In genomic region chr13:47855422-47856108, GRCm38 (mm10) we compare ENCODE assay signal across 9 mouse cellular contexts.
A peak's percentile ranks its signal among the peaks of the same experiment; 100 is the strongest.
DNase-seq lines count a peak whose midpoint lies in the region; ATAC-seq and TF ChIP-seq lines count a peak whose summit lies in the region.
"Had no signal": no experiment of that assay in that cellular context is flagged by ENCODE, and none has a peak within 500 bp of the region (broad histone marks: within the 10 kb centered on the region; RNA-seq: fewer than 3 reads in every experiment).

No protein-coding gene starts in this region.

- H3K4me2 ChIP-seq in intestine, embryonic 14.5 days (ENCODE audit: low read length), result peak overlapping the region; percentile 40
- H3K4me2 ChIP-seq in intestine, postnatal 0 days (replicated peaks; ENCODE audit: low read depth), result no peak overlapping the region
- H3K4me2 ChIP-seq in hindbrain, embryonic 11.5 days (replicated peaks; ENCODE audit: low read depth, low read length), result peak overlapping the region; percentile 27
- H3K4me2 ChIP-seq in midbrain, postnatal 0 days (ENCODE audit: low read depth, low read length, poor library complexity, severe bottlenecking), result peak overlapping the region; percentile 1; the same call in 1 of the 2 replicates

- H3K4me3 ChIP-seq in intestine, embryonic 14.5 days (ENCODE audit: low read depth, low read length), result no peak overlapping the region
- no peak overlapping the region for H3K4me3 ChIP-seq in intestine, postnatal 0 days (ENCODE audit: low read depth, low read length)
- peak overlapping the region; percentile 19 for H3K4me3 ChIP-seq in hindbrain, embryonic 11.5 days (ENCODE audit: low read depth, low read length)
- H3K4me3 ChIP-seq in midbrain, postnatal 0 days (ENCODE audit: low read depth, low read length), result no peak overlapping the region

- H3K4me1 ChIP-seq in intestine, embryonic 14.5 days (replicated peaks; ENCODE audit: control insufficient read depth, insufficient read depth, low read length), result peaks cover 10% of the 10 kb centered on the region; the same call in 1 of the 2 replicates
- no peaks in the 10 kb centered on the region for H3K4me1 ChIP-seq in intestine, postnatal 0 days (replicated peaks; ENCODE audit: control insufficient read depth, insufficient read depth, low read length)
- H3K4me1 ChIP-seq in hindbrain, embryonic 11.5 days (replicated peaks; ENCODE audit: control insufficient read depth, insufficient read depth, low read length), result peaks cover 3% of the 10 kb centered on the region; the same call in 1 of the 2 replicates
- H3K4me1 ChIP-seq in midbrain, postnatal 0 days (ENCODE audit: insufficient read depth, low read length), result peaks cover 6% of the 10 kb centered on the region; the same call in 1 of the 2 replicates

- peak; percentile 54 for DNase-seq in intestine, embryonic 14.5 days (ENCODE audit: low spot score)
- peak; percentile 73 for DNase-seq in embryo, embryonic 10.5 days (ENCODE audit: low spot score)
- peak; percentile 71 for DNase-seq in hindbrain, embryonic 11.5 days (ENCODE audit: low spot score)
- peak; percentile 35 for DNase-seq in midbrain, postnatal 0 days (ENCODE audit: low spot score)
- DNase-seq in frontal cortex, adult 2 months (ENCODE audit: extremely low spot score in 1 of 2, low spot score in 1 of 2), result no peak
- DNase-seq in ovary, postnatal 14 days (ENCODE audit: low spot score), result no peak
- DNase-seq in left cerebral cortex, postnatal 25 days (ENCODE audit: low spot score in 2 of 2), result no peak

- 9% methylated on average over 22 of the region's 22 CpGs for WGBS in intestine, embryonic 14.5 days
- WGBS in intestine, postnatal 0 days, result 10% methylated on average over 22 of the region's 22 CpGs
- 1% methylated on average over 22 of the region's 22 CpGs for WGBS in hindbrain, embryonic 11.5 days
- 9% methylated on average over 22 of the region's 22 CpGs for WGBS in midbrain, postnatal 0 days

- intact Hi-C loops in left cerebral cortex, postnatal 25 days (cut with DNase I), result no loop called here

- 0 out of 2 replicates have a peak, but pooled peaks cover 7% of the 10 kb centered on the region for H3K27me3 ChIP-seq in intestine, embryonic 14.5 days (replicated peaks; ENCODE audit: control insufficient read depth, insufficient read depth, low read length)
- H3K27me3 ChIP-seq in intestine, postnatal 0 days (replicated peaks; ENCODE audit: control insufficient read depth, insufficient read depth, low read length), result no peaks in the 10 kb centered on the region
- H3K27me3 ChIP-seq in hindbrain, embryonic 11.5 days (ENCODE audit: control insufficient read depth, insufficient read depth, low read length), result no peaks in the 10 kb centered on the region
- H3K27me3 ChIP-seq in midbrain, postnatal 0 days (ENCODE audit: insufficient read depth, low read length), result no peaks in the 10 kb centered on the region

- no peak overlapping the region for H3K27ac ChIP-seq in intestine, embryonic 14.5 days (ENCODE audit: low read depth)
- H3K27ac ChIP-seq in intestine, postnatal 0 days (ENCODE audit: low read depth, low read length), result no peak overlapping the region
- H3K27ac ChIP-seq in hindbrain, embryonic 11.5 days (ENCODE audit: low read depth, low read length), result peak overlapping the region; percentile 63
- peak overlapping the region; percentile 55; the same call in 1 of the 2 replicates for H3K27ac ChIP-seq in midbrain, postnatal 0 days (ENCODE audit: low read depth, low read length)

- no peaks in the 10 kb centered on the region for H3K9me3 ChIP-seq in intestine, embryonic 14.5 days (ENCODE audit: control insufficient read depth, low read length)
- no peaks in the 10 kb centered on the region for H3K9me3 ChIP-seq in intestine, postnatal 0 days (ENCODE audit: control insufficient read depth)
- no peaks in the 10 kb centered on the region for H3K9me3 ChIP-seq in hindbrain, embryonic 11.5 days (ENCODE audit: control insufficient read depth, low read length)
- no peaks in the 10 kb centered on the region for H3K9me3 ChIP-seq in midbrain, postnatal 0 days (ENCODE audit: low read length)

- no peak overlapping the region for H3K9ac ChIP-seq in intestine, embryonic 14.5 days (ENCODE audit: low read length)
- H3K9ac ChIP-seq in intestine, postnatal 0 days (ENCODE audit: low read depth, low read length), result no peak overlapping the region
- peak overlapping the region; percentile 64 for H3K9ac ChIP-seq in hindbrain, embryonic 11.5 days (ENCODE audit: low read depth, low read length)
- H3K9ac ChIP-seq in midbrain, postnatal 0 days (replicated peaks; ENCODE audit: low read length, poor library complexity, severe bottlenecking), result 0 out of 2 replicates have a peak overlapping the region, but pooled peaks have one; percentile 8

- TF ChIP-seq CTCF in intestine, postnatal 0 days (IDR thresholded peaks at IDR 0.05; ENCODE audit: low read depth), result no peak
- TF ChIP-seq CTCF in midbrain, postnatal 0 days (IDR thresholded peaks at IDR 0.05), result no peak

- H3K36me3 ChIP-seq in intestine, embryonic 14.5 days (ENCODE audit: control insufficient read depth, insufficient read depth, low read length), result no peaks in the 10 kb centered on the region
- H3K36me3 ChIP-seq in intestine, postnatal 0 days (ENCODE audit: control insufficient read depth, insufficient read depth), result no peaks in the 10 kb centered on the region
- no peaks in the 10 kb centered on the region for H3K36me3 ChIP-seq in hindbrain, embryonic 11.5 days (ENCODE audit: control insufficient read depth, insufficient read depth, low read length)
- no peaks in the 10 kb centered on the region for H3K36me3 ChIP-seq in midbrain, postnatal 0 days (ENCODE audit: insufficient read depth, low read length)
- H3K36me3 ChIP-seq: G1E had no signal

- no peak for ATAC-seq in intestine, embryonic 14.5 days (replicated peaks; ENCODE audit: low FRiP score, low TSS enrichment, low read depth)
- ATAC-seq in intestine, postnatal 0 days, result no peak
- ATAC-seq in hindbrain, embryonic 11.5 days (ENCODE audit: low FRiP score), result peak; percentile 71; the same call in 1 of the 2 replicates
- 0 out of 2 replicates have a peak, but pooled peaks have one; percentile 34 for ATAC-seq in midbrain, postnatal 0 days (ENCODE audit: low FRiP score)

Comparison
In these comparisons a context has a peak if more than half of its experiments do, and no peak if none do; other contexts are left out.
1. ATAC-seq: peak in hindbrain, embryonic 11.5 days (single experiment) and midbrain, postnatal 0 days (single experiment); none in intestine, embryonic 14.5 days (single experiment) and intestine, postnatal 0 days (single experiment).
2. DNase-seq: peak in intestine, embryonic 14.5 days (single experiment), embryo, embryonic 10.5 days (single experiment), hindbrain, embryonic 11.5 days (single experiment) and midbrain, postnatal 0 days (single experiment); none in frontal cortex, adult 2 months (0 of 2), ovary, postnatal 14 days (single experiment) and left cerebral cortex, postnatal 25 days (0 of 2).
3. H3K27ac ChIP-seq: peak in hindbrain, embryonic 11.5 days (single experiment) and midbrain, postnatal 0 days (single experiment); none in intestine, embryonic 14.5 days (single experiment) and intestine, postnatal 0 days (single experiment).
4. H3K9ac ChIP-seq: peak in hindbrain, embryonic 11.5 days (single experiment) and midbrain, postnatal 0 days (single experiment); none in intestine, embryonic 14.5 days (single experiment) and intestine, postnatal 0 days (single experiment).